Mouse (Mus musculus): Measurements from ENCODE around the gene Ap1s1.
A peak's percentile ranks its signal among the peaks of the same experiment; 100 is the strongest.

DNA sequence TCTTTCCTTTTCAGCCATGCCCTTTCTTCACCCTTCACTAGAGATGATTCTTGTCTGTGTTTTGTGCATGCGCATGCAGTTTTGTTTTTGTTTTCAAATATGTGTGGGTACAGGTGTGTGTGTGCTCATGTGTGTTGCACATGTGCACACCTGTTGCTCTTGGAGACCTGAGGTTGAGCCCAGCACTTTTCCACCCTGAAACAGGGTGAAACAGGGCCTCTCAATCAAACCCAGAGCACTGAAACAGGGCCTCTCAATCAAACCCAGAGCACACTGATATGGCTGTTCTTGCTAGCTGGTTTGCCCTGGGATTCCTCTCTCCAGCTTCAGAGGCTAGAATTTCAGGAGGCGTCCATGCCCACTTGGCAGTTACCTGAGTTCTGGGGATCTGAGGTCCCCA lies 45.3 kb downstream of the Ap1s1 start:
- peak; percentile 52 for TF ChIP-seq POLR2A (IDR thresholded peaks at IDR 0.05; ENCODE audit: insufficient read depth, low read length)
- TF ChIP-seq CTCF (IDR thresholded peaks at IDR 0.05; ENCODE audit: low read depth, low read length), result no peak
- no peak for TF ChIP-seq EP300 (IDR thresholded peaks at IDR 0.05; ENCODE audit: insufficient read depth, low read depth, low read length)
